Mouse (Mus musculus) B cell, adult (primary cell): Measurements from ENCODE around the gene Nt5dc2. TPM values are rescaled to one million over a fixed set of nuclear protein-coding genes. Genes with fewer than 3 reads are reported as not detected.

Experiments
- total RNA-seq: library from RNA; stranded (reverse); gene quantifications from 4 replicates; pipeline ENCODE4 v1.2.4, GENCODE M21; 2023; ENCODE audit not compliant: inconsistent age

Nt5dc2 gene
- total RNA-seq, result 0.90 to 2.2 TPM (median 1.5 TPM) in 4 replicates

DNA sequence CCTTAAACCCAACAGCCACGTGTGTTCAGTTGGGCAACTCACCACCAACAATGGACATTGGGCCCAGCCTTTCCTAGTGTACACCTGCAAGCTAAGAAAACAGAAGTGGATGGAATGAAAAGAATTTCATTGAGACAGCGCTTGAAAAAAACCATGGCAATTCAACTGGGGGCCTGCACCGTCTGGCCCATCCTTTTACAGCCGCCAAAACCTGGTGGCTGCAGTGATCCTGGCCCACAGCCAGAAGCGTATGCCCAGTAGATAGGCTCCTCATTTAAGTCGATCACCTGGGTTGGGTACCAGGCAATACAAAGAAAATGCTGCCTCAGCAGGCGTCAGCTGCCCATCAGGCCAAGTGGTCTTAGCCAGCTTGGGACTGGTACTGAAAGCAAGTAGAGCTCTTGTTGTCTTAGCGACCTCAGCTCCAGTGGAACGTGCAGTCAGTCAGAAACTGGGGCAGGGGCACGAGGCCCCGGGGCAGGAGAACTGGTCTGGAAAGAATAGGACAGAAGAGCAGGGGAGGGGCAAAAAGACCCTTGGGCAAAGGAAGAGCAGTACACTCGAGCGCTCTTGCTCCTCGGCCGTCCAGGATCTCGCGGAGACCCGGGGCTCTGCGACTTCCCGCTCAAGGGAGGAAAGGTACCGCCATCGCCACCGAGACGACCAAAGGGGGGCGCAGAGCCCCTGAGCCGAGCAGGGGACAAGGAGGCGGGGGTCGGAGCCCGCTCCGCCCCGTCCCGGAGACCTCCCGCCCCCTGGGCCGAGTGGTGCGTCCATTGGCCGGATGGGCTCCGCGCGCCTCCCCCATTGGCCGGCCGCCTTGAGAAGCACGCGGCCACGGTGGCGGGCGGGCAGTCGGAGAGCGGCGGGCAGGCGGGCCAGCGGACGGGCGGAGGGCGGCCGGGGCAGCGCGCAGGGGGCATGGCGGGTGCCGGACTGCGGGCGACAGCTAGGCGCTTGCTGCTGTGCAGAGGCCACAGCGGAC, at the start of gene Nt5dc2:
Nt5dc2 (plus strand) TSS at position 818 of the 985 bp plus-strand sequence.

DNA sequence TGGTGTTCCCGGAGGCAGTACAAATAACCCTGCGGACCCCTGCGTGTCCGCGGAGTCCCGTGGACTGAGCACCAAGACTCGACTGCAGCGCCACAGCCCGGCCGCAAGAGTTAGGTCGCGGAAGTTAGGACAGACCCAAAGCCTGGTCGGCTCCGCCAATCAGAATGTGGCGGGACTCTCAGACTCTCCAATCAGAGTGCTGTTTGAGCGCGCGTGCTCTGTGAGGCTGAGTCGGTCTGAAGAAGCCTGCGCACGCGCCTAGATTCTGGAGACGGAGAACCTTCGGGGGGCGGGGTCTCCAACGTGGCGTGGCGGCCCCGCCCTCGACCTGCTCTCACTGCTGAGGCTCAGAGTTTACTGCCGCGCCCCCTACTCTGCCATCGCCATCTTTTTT, 2.0 kb upstream of the Nt5dc2 start, which contains the start of gene Smim4:
Smim4 (minus strand) TSS at position 131 of the 394 bp plus-strand sequence.

DNA sequence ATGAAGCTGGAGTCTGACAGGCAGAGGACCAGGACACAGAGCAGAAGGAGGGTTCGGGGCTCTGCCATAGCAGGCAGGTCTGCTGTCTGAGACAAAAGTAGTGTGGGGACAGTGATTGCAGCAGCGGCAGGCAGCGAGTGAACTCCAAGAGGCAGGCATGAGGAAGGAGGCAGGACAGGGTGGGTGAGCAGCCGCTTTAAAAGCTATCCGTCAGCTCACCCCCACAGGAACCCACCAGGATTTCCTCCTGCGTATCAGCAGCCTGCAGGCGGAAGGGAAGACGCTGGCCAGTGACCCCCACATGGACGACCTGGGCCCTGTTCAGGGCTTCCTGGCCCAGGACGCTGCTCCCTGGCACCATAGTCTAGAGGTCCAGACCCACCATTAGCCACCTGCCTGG, 37.6 kb downstream of the Nt5dc2 start, which contains the start of gene Stab1:
Stab1 (minus strand) TSS at position 217 of the 400 bp plus-strand sequence.

Other genes starting within 250 kb of the Nt5dc2 start
- gene Itih4, start 244.6 kb upstream of the Nt5dc2 start, total RNA-seq, result 0.18 to 0.57 TPM (median 0.34 TPM) in 4 replicates
- gene Itih3, start 207.3 kb upstream of the Nt5dc2 start, total RNA-seq, result not detected in 4 replicates
- gene Itih1, start 187.8 kb upstream of the Nt5dc2 start, total RNA-seq, result not detected in 4 replicates
- gene Nek4, start 179.7 kb upstream of the Nt5dc2 start, total RNA-seq, result 6.4 to 7.6 TPM (median 6.9 TPM) in 4 replicates
- 12.7 to 14.4 TPM (median 13.7 TPM) in 4 replicates for gene Glt8d1, start 129.7 kb upstream of the Nt5dc2 start, total RNA-seq
- 65.2 to 95.5 TPM (median 75.3 TPM) in 4 replicates for gene Spcs1, start 129.4 kb upstream of the Nt5dc2 start, total RNA-seq
- gene Pbrm1, start 111.9 kb upstream of the Nt5dc2 start, total RNA-seq, result 75.0 to 87.2 TPM (median 79.0 TPM) in 4 replicates
- gene Gnl3, start 111.9 kb upstream of the Nt5dc2 start, total RNA-seq, result 492 to 523 TPM (median 508 TPM) in 4 replicates
- gene Smim4, start 2.1 kb upstream of the Nt5dc2 start, total RNA-seq, result 29.5 to 36.6 TPM (median 32.7 TPM) in 4 replicates
- 0.60 to 1.9 TPM (median 0.69 TPM) in 4 replicates for gene Stab1, start 37.6 kb downstream of the Nt5dc2 start, total RNA-seq
- not detected in 4 replicates for gene Tnnc1, start 77.3 kb downstream of the Nt5dc2 start, total RNA-seq
- 333 to 346 TPM (median 340 TPM) in 4 replicates for gene Nisch, start 85.9 kb downstream of the Nt5dc2 start, total RNA-seq
- 0.16 to 0.21 TPM (median 0.21 TPM) in 3 of 4 replicates, not detected in the other for gene Sema3g, start 86.8 kb downstream of the Nt5dc2 start, total RNA-seq
- gene Phf7, start 120.3 kb downstream of the Nt5dc2 start, total RNA-seq, result 13.3 to 16.2 TPM (median 15.3 TPM) in 4 replicates
- 117 to 125 TPM (median 123 TPM) in 4 replicates for gene Bap1, start 120.4 kb downstream of the Nt5dc2 start, total RNA-seq
- 0.15 to 0.36 TPM (median 0.24 TPM) in 4 replicates for gene Dnah1, start 192.8 kb downstream of the Nt5dc2 start, total RNA-seq
- 47.8 to 54.0 TPM (median 51.6 TPM) in 4 replicates for gene Capn7, start 205.6 kb downstream of the Nt5dc2 start, total RNA-seq